Mouse (Mus musculus) olfactory bulb, adult 2 months (tissue): ENCODE data around the gene Stam.

ENCODE experiments used
- CTCF ChIP-seq: fragments of 200-500 bp; IDR thresholded peaks from 2 replicates; pipeline ENCODE4 v1.5.1; 2012; ENCODE audit warnings: low read depth, mild to moderate bottlenecking, low read length, moderate library complexity; ENCODE audit not compliant: insufficient read depth
- POLR2A ChIP-seq: fragments of 200-500 bp; IDR thresholded peaks from 2 replicates; pipeline ENCODE4 v1.6.1; 2012; ENCODE audit warnings: mild to moderate bottlenecking, low read depth, low read length, moderate library complexity; ENCODE audit not compliant: insufficient read depth

- TF ChIP-seq POLR2A, result no peak
- TF ChIP-seq CTCF, result no peak
Measured at GRCm38 (mm10) chr2:14167721-14168120, 93.8 kb downstream of the Stam start.
